Mouse (Mus musculus) forebrain, embryonic 14.5 days (tissue): Measurements from ENCODE around the gene Itfg1. TPM values are rescaled to one million over a fixed set of nuclear protein-coding genes. Genes with fewer than 3 reads are reported as not detected.
A peak's percentile ranks its signal among the peaks of the same experiment; 100 is the strongest.

Experiments
- ATAC-seq: fragments of 200-750 bp; cut with Nextera tagmentation; 2 replicates; pipeline ENCODE4 v1.8.0; 2017; ENCODE audit warnings: mild to moderate bottlenecking, moderate library complexity
- DNase-seq: peaks from one replicate; pipeline ENCODE4 v3.0.0-alpha.2; 2015; ENCODE audit warnings: low spot score
- H3K27ac ChIP-seq: fragments of 300-500 bp; sonication (generic); 2 replicates; pipeline ENCODE4 v1.5.1; 2014; ENCODE audit warnings: low read depth, mild to moderate bottlenecking, control low read depth, low read length, moderate library complexity
- H3K27me3 ChIP-seq: fragments of 300-500 bp; sonication (generic); replicated peaks from 2 replicates; pipeline ENCODE4 v1.6.1; 2014; ENCODE audit warnings: low read length, control low read depth, mixed read lengths; ENCODE audit not compliant: control insufficient read depth, insufficient read depth
- H3K36me3 ChIP-seq: fragments of 300-500 bp; sonication (generic); 2 replicates; pipeline ENCODE4 v1.6.1; 2014; ENCODE audit warnings: low read length, control low read depth; ENCODE audit not compliant: control insufficient read depth, insufficient read depth
- H3K4me1 ChIP-seq: fragments of 300-500 bp; sonication (generic); 2 replicates; pipeline ENCODE4 v1.6.1; 2014; ENCODE audit warnings: antibody characterized with exemption, low read length, control low read depth; ENCODE audit not compliant: control insufficient read depth, insufficient read depth
- H3K4me2 ChIP-seq: fragments of 300-500 bp; sonication (generic); 2 replicates; pipeline ENCODE4 v1.6.1; 2014; ENCODE audit warnings: mild to moderate bottlenecking, control low read depth, low read length
- H3K4me3 ChIP-seq: fragments of 300-500 bp; sonication (generic); 2 replicates; pipeline ENCODE4 v1.5.1; 2014; ENCODE audit warnings: low read depth, low read length, control low read depth
- H3K9ac ChIP-seq: fragments of 300-500 bp; sonication (generic); 2 replicates; pipeline ENCODE4 v1.6.1; 2014; ENCODE audit warnings: mild to moderate bottlenecking, low read length, control low read depth, moderate library complexity
- H3K9me3 ChIP-seq: fragments of 300-500 bp; sonication (generic); replicated peaks from 2 replicates; pipeline ENCODE4 v1.6.1; 2016; ENCODE audit warnings: low read length, control low read depth, mixed read lengths; ENCODE audit not compliant: control insufficient read depth
- WGBS: fragments of 180-500 bp; shearing (Covaris S2); extraction: QIAGEN DNeasy Blood & Tissue Kit; methylation state at CpG from one replicate; pipeline ENCODE4 v1.1.7; 2014; 5-methylcytosine and 5-hydroxymethylcytosine counted together
- microRNA-seq: library from miRNA; unstranded; fragments of <30 nt; microRNA quantifications from one replicate; pipeline ENCODE4, GENCODE M21; 2016
- polyA plus RNA-seq: library from polyadenylated mRNA; unstranded; fragments of >200 nt; fragmentation: Nextera tagmentation; extraction: Ambion mirVana; gene quantifications from 2 replicates; pipeline ENCODE4 v1.2.1, GENCODE M21; 2014

Gene Itfg1
- polyA plus RNA-seq, 1 experiment from 2014 or later: 173 TPM

- H3K4me2 ChIP-seq: peak within 1 kb of the TSS; percentile 64
- peak; percentile 90 for ATAC-seq
- no peaks in the 10 kb centered on the region for H3K9me3 ChIP-seq
- no peaks in the 10 kb centered on the region for H3K27me3 ChIP-seq
- H3K4me3 ChIP-seq: peak within 1 kb of the TSS; percentile 73
- DNase-seq: peak; percentile 92
- no peaks in the 10 kb centered on the region for H3K36me3 ChIP-seq
- 6% methylated on average over 55 of the region's 65 CpGs for WGBS
- 0 out of 2 replicates have a peak, but pooled peaks cover 2% of the 10 kb centered on the region for H3K4me1 ChIP-seq
- peak within 1 kb of the TSS; percentile 97 for H3K9ac ChIP-seq
- H3K27ac ChIP-seq: peak within 1 kb of the TSS; percentile 97
Measured at GRCm38 (mm10) chr8:85700751-85701351, 139.9 kb downstream of the Itfg1 start, which contains the start of gene Neto2. Neto2 (minus strand) TSS chr8:85700924.

- no peaks in the 10 kb centered on the region for H3K36me3 ChIP-seq
- H3K27ac ChIP-seq: peak overlapping the region; percentile 97
- 0 out of 2 replicates have a peak, but pooled peaks cover 2% of the 10 kb centered on the region for H3K4me1 ChIP-seq
- under 1% methylated on average over 72 of the region's 84 CpGs for WGBS
- DNase-seq: peak; percentile 90
- H3K27me3 ChIP-seq: no peaks in the 10 kb centered on the region
- peak overlapping the region; percentile 97 for H3K9ac ChIP-seq
- H3K9me3 ChIP-seq: no peaks in the 10 kb centered on the region
- peak overlapping the region; percentile 64 for H3K4me2 ChIP-seq
- H3K4me3 ChIP-seq: peak overlapping the region; percentile 73
- peak; percentile 98 for ATAC-seq
Measured at GRCm38 (mm10) chr8:85700101-85700750, 140.5 kb downstream of the Itfg1 start.

- no peaks in the 10 kb centered on the region for H3K36me3 ChIP-seq
- H3K27ac ChIP-seq: no peak overlapping the region
- DNase-seq: peak; percentile 93
- peak overlapping the region; percentile 41 for H3K4me2 ChIP-seq
- H3K4me3 ChIP-seq: peak overlapping the region; percentile 15
- no peak overlapping the region for H3K9ac ChIP-seq
- H3K4me1 ChIP-seq: 0 out of 2 replicates have a peak, but pooled peaks cover 2% of the 10 kb centered on the region
- no peaks in the 10 kb centered on the region for H3K27me3 ChIP-seq
- peak; percentile 37; the same call in 1 of the 2 replicates for ATAC-seq
- WGBS: under 1% methylated on average over 6 of the region's 6 CpGs
- no peaks in the 10 kb centered on the region for H3K9me3 ChIP-seq
Measured at GRCm38 (mm10) chr8:85699051-85699450, 141.7 kb downstream of the Itfg1 start.

Small RNA genes within 50 kb of the gene (microRNA-seq; reads per million reads assigned to microRNA genes)
- gene Mir8109: not detected

Other genes with a start within 250 kb of the Itfg1 start
- gene Neto2, start 140.0 kb downstream of the Itfg1 start, polyA plus RNA-seq: 72.1 and 92.3 TPM in 2 replicates
- 33.1 and 34.1 TPM in 2 replicates for gene Phkb, start within 50 bp of the Itfg1 start, polyA plus RNA-seq